Mouse (Mus musculus) forebrain, embryonic 13.5 days (tissue): ENCODE data around the gene Ugt2b35. TPM values are rescaled to one million over a fixed set of nuclear protein-coding genes. Genes with fewer than 3 reads are reported as not detected.
"Not testable (repeated sequence)": the region's sequence is repeated elsewhere in the genome, so short reads cannot be mapped to it uniquely, and the experiment has no call there.

Experiments
- ATAC-seq: fragments of 200-750 bp; cut with Nextera tagmentation; 2 replicates; pipeline ENCODE4 v1.8.0; 2017
- H3K27ac ChIP-seq: fragments of 300-500 bp; sonication (generic); 2 replicates; pipeline ENCODE4 v1.5.1; 2015; ENCODE audit warnings: inconsistent platforms, mild to moderate bottlenecking, moderate library complexity
- H3K27me3 ChIP-seq: fragments of 300-500 bp; sonication (generic); 2 replicates; pipeline ENCODE4 v1.6.1; 2015; ENCODE audit warnings: mild to moderate bottlenecking, inconsistent platforms
- H3K36me3 ChIP-seq: fragments of 300-500 bp; sonication (generic); 2 replicates; pipeline ENCODE4 v1.6.1; 2015; ENCODE audit warnings: mild to moderate bottlenecking, inconsistent platforms; ENCODE audit not compliant: poor library complexity, severe bottlenecking
- H3K4me1 ChIP-seq: fragments of 300-500 bp; sonication (generic); 2 replicates; pipeline ENCODE4 v1.6.1; 2015; ENCODE audit warnings: inconsistent platforms
- H3K4me2 ChIP-seq: fragments of 300-500 bp; sonication (generic); 2 replicates; pipeline ENCODE4 v1.6.1; 2015; ENCODE audit warnings: inconsistent platforms, mild to moderate bottlenecking, moderate library complexity
- H3K4me3 ChIP-seq: fragments of 300-500 bp; sonication (generic); 2 replicates; pipeline ENCODE4 v1.5.1; 2015; ENCODE audit warnings: mild to moderate bottlenecking, inconsistent platforms
- H3K9ac ChIP-seq: fragments of 300-500 bp; sonication (generic); 2 replicates; pipeline ENCODE4 v1.6.1; 2015; ENCODE audit warnings: mild to moderate bottlenecking, inconsistent platforms
- H3K9me3 ChIP-seq: fragments of 300-500 bp; sonication (generic); replicated peaks from 2 replicates; pipeline ENCODE4 v1.6.1; 2016; ENCODE audit warnings: inconsistent platforms
- WGBS: fragments of 180-500 bp; shearing (Covaris S2); methylation state at CpG from one replicate; pipeline ENCODE4 v1.1.7; 2015; 5-methylcytosine and 5-hydroxymethylcytosine counted together
- polyA plus RNA-seq: library from polyadenylated mRNA; unstranded; fragments of >200 nt; fragmentation: Nextera tagmentation; extraction: Ambion mirVana; gene quantifications from 2 replicates; pipeline ENCODE4 v1.2.1, GENCODE M21; 2015

Ugt2b35 gene
- polyA plus RNA-seq = not detected in 2 replicates

DNA sequence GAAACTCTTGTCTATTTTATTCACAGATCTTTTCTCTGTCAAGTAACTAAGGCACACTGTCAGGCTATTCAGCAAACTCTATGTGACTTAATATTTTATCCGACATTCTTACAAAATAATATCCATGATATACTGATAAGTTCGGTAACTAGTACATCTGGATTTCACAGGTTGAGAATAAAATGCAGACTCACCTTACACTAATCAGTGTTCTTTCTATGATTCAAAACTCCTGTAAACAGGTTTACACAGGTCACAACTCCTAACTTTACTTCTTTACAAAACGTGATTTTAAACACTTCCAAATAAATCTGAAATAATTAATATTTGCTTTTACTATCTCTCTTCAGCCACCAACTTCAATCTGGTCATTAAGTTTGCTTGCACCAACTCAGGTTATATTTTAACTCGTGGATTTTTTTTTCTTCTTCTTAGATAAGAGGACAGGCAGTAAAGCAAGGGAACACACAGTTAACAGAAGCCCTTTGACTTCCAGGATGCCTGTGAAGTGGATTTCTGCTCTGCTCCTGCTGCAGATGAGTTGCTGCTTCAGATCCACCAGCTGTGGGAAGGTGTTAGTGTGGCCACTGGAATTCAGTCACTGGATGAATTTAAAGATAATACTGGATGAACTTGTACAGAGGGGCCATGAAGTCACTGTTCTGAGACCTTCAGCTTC lies at the start of gene Ugt2b35:
Gene Ugt2b35, plus strand, starts transcription at position 466 of the 679 bp plus-strand sequence.
- Histone ChIP-seq H3K4me2 (no peak within 1 kb of the TSS), H3K27me3 (no peaks in the 10 kb centered on the region), H3K36me3 (no peaks in the 10 kb centered on the region), H3K27ac (no peak within 1 kb of the TSS), H3K4me1 (no peaks in the 10 kb centered on the region), H3K4me3 (no peak within 1 kb of the TSS), H3K9ac (no peak within 1 kb of the TSS), H3K9me3 (no peaks in the 10 kb centered on the region)
- no peak for ATAC-seq
- WGBS = 80% methylated on average over 4 of the region's 4 CpGs

DNA sequence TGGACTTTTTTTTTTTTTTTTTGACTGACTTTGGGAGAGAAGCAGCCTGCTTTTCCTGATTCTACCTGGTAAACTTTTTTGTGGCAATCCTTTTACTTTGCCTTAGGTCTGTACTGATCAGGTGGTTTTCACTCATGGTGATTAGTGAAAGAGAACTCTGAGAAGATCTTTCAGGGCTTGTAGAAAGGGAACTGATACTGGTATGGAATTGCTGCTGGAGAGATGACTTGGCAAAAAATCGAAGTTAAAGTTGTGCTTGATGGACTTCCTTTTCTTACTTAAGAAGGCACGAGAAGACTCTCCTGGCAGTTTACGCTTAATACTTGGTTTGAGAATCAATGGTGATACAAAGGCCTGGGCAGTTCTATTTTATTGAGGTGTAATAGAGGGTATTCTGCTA lies 40.2 kb upstream of the Ugt2b35 start:
- no peak overlapping the region for H3K27ac ChIP-seq
- H3K4me2 ChIP-seq = no peak overlapping the region
- H3K9me3 ChIP-seq = no peaks in the 10 kb centered on the region
- 88% methylated on average over 3 of the region's 3 CpGs for WGBS
- no peak overlapping the region for H3K9ac ChIP-seq
- H3K36me3 ChIP-seq = no peaks in the 10 kb centered on the region
- H3K27me3 ChIP-seq = no peaks in the 10 kb centered on the region
- H3K4me1 ChIP-seq = no peaks in the 10 kb centered on the region
- no peak for ATAC-seq
- H3K4me3 ChIP-seq = no peak overlapping the region

GRCm38 (mm10) chr5:86961587-86962358 lies 38.9 kb upstream of the Ugt2b35 start:
- WGBS = 81% methylated on average over 3 of the region's 3 CpGs
- ATAC-seq = no peak
- Histone ChIP-seq H3K27ac (no peak overlapping the region), H3K27me3 (no peaks in the 10 kb centered on the region), H3K36me3 (no peaks in the 10 kb centered on the region), H3K9ac (no peak overlapping the region), H3K4me2 (no peak overlapping the region), H3K9me3 (no peaks in the 10 kb centered on the region), H3K4me1 (no peaks in the 10 kb centered on the region), H3K4me3 (no peak overlapping the region)

DNA sequence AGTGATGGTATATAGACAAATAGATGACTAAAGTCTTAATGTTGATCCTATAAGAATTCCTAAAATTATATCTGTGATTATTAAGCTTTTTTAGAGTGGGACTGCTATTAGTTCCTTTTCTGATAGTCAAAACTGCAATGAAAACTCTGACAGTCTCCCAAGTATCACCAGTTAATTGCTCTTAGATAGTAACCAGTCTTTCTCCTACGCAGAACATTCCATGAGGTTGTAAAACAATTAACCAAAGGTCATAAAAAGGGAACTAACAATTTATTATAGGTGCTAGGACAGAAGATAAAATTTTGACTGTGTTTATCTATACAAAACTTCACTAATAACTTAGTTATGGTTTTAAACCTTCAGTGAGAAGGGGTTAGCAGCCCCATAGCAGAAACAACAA lies 37.8 kb upstream of the Ugt2b35 start:
- H3K36me3 ChIP-seq, H3K9ac ChIP-seq, H3K4me1 ChIP-seq, H3K4me3 ChIP-seq, H3K27me3 ChIP-seq, ATAC-seq, H3K4me2 ChIP-seq, H3K9me3 ChIP-seq, H3K27ac ChIP-seq: not testable (repeated sequence)
- 85% methylated on average over 1 of the region's 1 CpGs for WGBS

DNA sequence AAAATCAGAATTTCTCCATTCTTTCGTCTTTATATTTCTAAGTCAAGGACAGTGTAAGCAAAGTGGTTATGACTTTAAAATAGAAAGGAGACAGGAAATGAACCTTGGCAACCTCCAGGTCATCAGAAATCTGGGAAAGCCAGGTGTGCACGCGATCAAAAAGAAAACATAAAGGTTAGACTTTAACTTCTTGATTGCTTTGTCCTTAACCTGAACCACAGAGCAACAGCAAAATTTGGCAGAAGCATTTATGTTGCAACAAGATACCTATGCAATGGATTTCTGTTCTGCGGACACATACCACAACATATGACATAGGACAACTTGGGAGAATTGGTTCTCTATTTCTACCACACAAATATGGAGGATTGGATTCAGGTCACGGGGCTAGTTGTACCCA lies 33.4 kb upstream of the Ugt2b35 start:
- H3K27me3 ChIP-seq, H3K27ac ChIP-seq, H3K4me3 ChIP-seq, H3K36me3 ChIP-seq, H3K9ac ChIP-seq, H3K4me2 ChIP-seq, H3K9me3 ChIP-seq, H3K4me1 ChIP-seq, ATAC-seq: not testable (repeated sequence)
- WGBS = 97% methylated on average over 5 of the region's 5 CpGs

GRCm38 (mm10) chr5:87004735-87005134 lies 4.1 kb downstream of the Ugt2b35 start:
- ATAC-seq = no peak
- no peaks in the 10 kb centered on the region for H3K4me1 ChIP-seq
- H3K9me3 ChIP-seq = no peaks in the 10 kb centered on the region
- H3K36me3 ChIP-seq = no peaks in the 10 kb centered on the region
- no peak overlapping the region for H3K4me2 ChIP-seq
- H3K9ac ChIP-seq = no peak overlapping the region
- 90% methylated on average over 6 of the region's 6 CpGs for WGBS
- no peak overlapping the region for H3K4me3 ChIP-seq
- H3K27me3 ChIP-seq = no peaks in the 10 kb centered on the region
- H3K27ac ChIP-seq = no peak overlapping the region

- no peak overlapping the region for H3K9ac ChIP-seq
- WGBS = 89% methylated on average over 3 of the region's 3 CpGs
- ATAC-seq = no peak
Measured at GRCm38 (mm10) chr5:87015477-87015876, 14.8 kb downstream of the Ugt2b35 start.

GRCm38 (mm10) chr5:87027359-87027758 lies 26.7 kb downstream of the Ugt2b35 start:
- no peak for ATAC-seq
- Histone ChIP-seq H3K27me3 (no peaks in the 10 kb centered on the region), H3K9me3 (no peaks in the 10 kb centered on the region), H3K9ac (no peak overlapping the region), H3K36me3 (no peaks in the 10 kb centered on the region), H3K4me2 (no peak overlapping the region), H3K4me3 (no peak overlapping the region), H3K27ac (no peak overlapping the region), H3K4me1 (no peaks in the 10 kb centered on the region)
- WGBS = 81% methylated on average over 3 of the region's 3 CpGs

More at GRCm38 (mm10) chr5:87015477-87015876, 14.8 kb downstream of the Ugt2b35 start:
- H3K9me3 ChIP-seq = no peaks in the 10 kb centered on the region
- H3K4me2 ChIP-seq = no peak overlapping the region
- H3K4me3 ChIP-seq = no peak overlapping the region
- H3K27ac ChIP-seq = no peak overlapping the region
- no peaks in the 10 kb centered on the region for H3K27me3 ChIP-seq
- no peaks in the 10 kb centered on the region for H3K36me3 ChIP-seq
- H3K4me1 ChIP-seq = no peaks in the 10 kb centered on the region

GRCm38 (mm10) chr5:87030624-87031023 lies 30.0 kb downstream of the Ugt2b35 start:
- Histone ChIP-seq H3K27ac (no peak overlapping the region), H3K9me3 (no peaks in the 10 kb centered on the region)
- no peak for ATAC-seq

More at GRCm38 (mm10) chr5:87030624-87031023, 30.0 kb downstream of the Ugt2b35 start:
- WGBS = 87% methylated on average over 1 of the region's 1 CpGs
- Histone ChIP-seq H3K27me3 (no peaks in the 10 kb centered on the region), H3K4me1 (no peaks in the 10 kb centered on the region), H3K36me3 (no peaks in the 10 kb centered on the region), H3K9ac (no peak overlapping the region), H3K4me3 (no peak overlapping the region), H3K4me2 (no peak overlapping the region)

Other genes starting within 250 kb of the Ugt2b35 start
- 44.6 and 47.0 TPM in 2 replicates for gene Ythdc1, start 196.6 kb upstream of the Ugt2b35 start, polyA plus RNA-seq
- not detected in 2 replicates for gene Ugt2b34, start 93.9 kb upstream of the Ugt2b35 start, polyA plus RNA-seq
- not detected in 2 replicates for gene Ugt2b1, start 74.3 kb upstream of the Ugt2b35 start, polyA plus RNA-seq
- gene Ugt2b36, start 91.7 kb downstream of the Ugt2b35 start, polyA plus RNA-seq = not detected in 2 replicates
- gene Ugt2b5, start 139.5 kb downstream of the Ugt2b35 start, polyA plus RNA-seq = 0.09 TPM in 1 of 2 replicates, not detected in the other